11 mouse cellular contexts compared by ENCODE assay signal in the genomic region with DNA sequence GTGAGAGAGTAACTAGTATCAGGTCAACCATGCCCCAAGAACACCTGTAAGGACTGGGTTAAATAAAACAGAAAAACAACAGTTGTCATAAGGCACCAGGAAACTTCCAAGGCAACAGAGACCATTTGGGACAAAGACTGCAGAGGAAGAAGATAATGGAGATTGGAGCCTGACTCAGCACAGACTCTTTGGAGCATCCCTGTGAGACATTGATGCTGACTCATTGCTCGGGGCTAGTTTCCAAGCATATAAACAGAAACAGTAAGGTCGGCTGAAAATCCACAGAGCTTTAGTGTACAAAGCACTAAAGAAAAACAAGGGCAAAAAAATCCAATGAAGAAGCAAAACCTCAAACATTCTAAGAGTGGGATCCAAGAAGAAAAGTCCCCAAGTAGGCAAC.
"Had no signal": no experiment of that assay in that cellular context is flagged by ENCODE, and none has a peak within 500 bp of the region (broad histone marks: within the 10 kb centered on the region; RNA-seq: fewer than 3 reads in every experiment).

No protein-coding gene starts in this region.

- H3K27me3 ChIP-seq: limb, embryonic 12.5 days; midbrain, embryonic 13.5 days had no signal

- H3K4me1 ChIP-seq: midbrain, embryonic 13.5 days had no signal

- H3K9me3 ChIP-seq: limb, embryonic 12.5 days; midbrain, embryonic 13.5 days had no signal

- ATAC-seq: lung, postnatal 0 days; midbrain, embryonic 13.5 days had no signal

- H3K4me3 ChIP-seq: layer of hippocampus, adult 2 months; limb, embryonic 12.5 days; midbrain, embryonic 13.5 days had no signal

- H3K27ac ChIP-seq: kidney, postnatal 0 days; layer of hippocampus, adult 2 months; limb, embryonic 12.5 days; liver, embryonic 14.5 days; midbrain, embryonic 13.5 days; stomach, postnatal 0 days had no signal

- DNase-seq: kidney, postnatal 4 days; lung, adult 2 months; lung, postnatal 36 days; thymus, postnatal 4 days had no signal

- H3K4me2 ChIP-seq: limb, embryonic 12.5 days; midbrain, embryonic 13.5 days had no signal

- H3K9ac ChIP-seq: limb, embryonic 12.5 days; liver, embryonic 14.5 days; midbrain, embryonic 13.5 days had no signal

- H3K36me3 ChIP-seq: limb, embryonic 12.5 days; midbrain, embryonic 13.5 days had no signal
